Mouse (Mus musculus) myocyte (in vitro differentiated cells): ENCODE results near the gene Dkc1. TPM values are rescaled to one million over a fixed set of nuclear protein-coding genes. Genes with fewer than 3 reads are reported as not detected.

Experiments
- H3K27me3 ChIP-seq: one replicate; pipeline ENCODE4 v1.6.1; 2011; ENCODE audit not compliant: control insufficient read depth, insufficient read depth, insufficient read length
- H3K36me3 ChIP-seq: one replicate; pipeline ENCODE4 v1.6.1; 2011; ENCODE audit not compliant: control insufficient read depth, insufficient read depth
- H3K4me2 ChIP-seq: one replicate; pipeline ENCODE4 v1.6.1; 2011; ENCODE audit warnings: low read depth, control low read depth
- H3K4me3 ChIP-seq: one replicate; pipeline ENCODE4 v1.5.1; 2011; ENCODE audit warnings: mild to moderate bottlenecking, control low read depth, moderate library complexity
- H3K79me2 ChIP-seq: one replicate; pipeline ENCODE4 v1.6.1; 2011; ENCODE audit not compliant: control insufficient read depth, insufficient read depth
- H3ac ChIP-seq: one replicate; pipeline ENCODE4 v1.6.1; 2011; ENCODE audit not compliant: control insufficient read depth, insufficient read length
- CEBPB ChIP-seq: IDR thresholded peaks from 2 replicates; pipeline ENCODE4 v1.6.1; 2011; ENCODE audit warnings: mild to moderate bottlenecking, moderate library complexity; ENCODE audit not compliant: poor library complexity, insufficient read depth, severe bottlenecking
- E2F4 ChIP-seq: IDR thresholded peaks from one replicate; pipeline ENCODE4 v1.6.1; 2011; ENCODE audit warnings: mild to moderate bottlenecking, control low read depth, moderate library complexity; ENCODE audit not compliant: insufficient read depth
- MAX ChIP-seq: IDR thresholded peaks from one replicate; pipeline ENCODE4 v1.6.1; 2011; ENCODE audit warnings: low read depth, mild to moderate bottlenecking, control low read depth
- MYOD1 ChIP-seq, 3 experiments: IDR thresholded peaks; one replicate each; pipeline ENCODE4 v1.6.1; 2011; ENCODE audit warnings: control low read depth in 2 of 3, low read depth in 2 of 3, mild to moderate bottlenecking in 2 of 3, moderate library complexity in 1 of 3; ENCODE audit not compliant: insufficient read length in 2 of 3, control insufficient read depth in 1 of 3
- MYOG ChIP-seq, 3 experiments: IDR thresholded peaks; one replicate each; pipeline ENCODE4 v1.6.1; 2011; ENCODE audit warnings: control low read depth in 2 of 3, low read depth in 2 of 3, mild to moderate bottlenecking in 2 of 3; ENCODE audit not compliant: insufficient read length in 2 of 3, control insufficient read depth in 1 of 3, insufficient read depth in 1 of 3
- POLR2A ChIP-seq: IDR thresholded peaks from one replicate; pipeline ENCODE4 v1.6.1; 2011; ENCODE audit warnings: low read depth, mild to moderate bottlenecking, control low read depth, moderate library complexity; ENCODE audit not compliant: insufficient read length
- POLR2AphosphoS2 ChIP-seq: IDR thresholded peaks from one replicate; pipeline ENCODE4 v1.6.1; 2011; ENCODE audit warnings: low read depth, control low read depth; ENCODE audit not compliant: insufficient read length
- REST ChIP-seq: IDR thresholded peaks from one replicate; pipeline ENCODE4 v1.6.1; 2011; ENCODE audit warnings: mild to moderate bottlenecking, control low read depth, moderate library complexity; ENCODE audit not compliant: insufficient read depth, insufficient read length
- SRF ChIP-seq: IDR thresholded peaks from one replicate; pipeline ENCODE4 v1.6.1; 2011; ENCODE audit warnings: low read depth; ENCODE audit not compliant: control insufficient read depth, insufficient read length
- TCF12 ChIP-seq: IDR thresholded peaks from one replicate; pipeline ENCODE4 v1.6.1; 2011; ENCODE audit warnings: mild to moderate bottlenecking, control low read depth; ENCODE audit not compliant: poor library complexity, insufficient read depth, severe bottlenecking
- TCF3 ChIP-seq: IDR thresholded peaks from one replicate; pipeline ENCODE4 v1.6.1; 2011; ENCODE audit warnings: low read depth, control low read depth; ENCODE audit not compliant: insufficient read length
- USF1 ChIP-seq: IDR thresholded peaks from one replicate; pipeline ENCODE4 v1.6.1; 2011; ENCODE audit warnings: low read depth, mild to moderate bottlenecking, control low read depth, moderate library complexity
- polyA plus RNA-seq: library from polyadenylated mRNA; unstranded; fragments of >200 nt; fragmentation: generic; extraction: Trizol; gene quantifications from one replicate; pipeline ENCODE4 v1.2.1, GENCODE M21; 2012; ENCODE audit warnings: missing spikeins

Gene Dkc1
- polyA plus RNA-seq, 1 experiment: 16.9 TPM

GRCm38 (mm10) chrX:75082351-75082750 is 13.3 kb upstream of the Dkc1 start:
- TF ChIP-seq E2F4: no peak
- TF ChIP-seq TCF3: no peak
- no peak for TF ChIP-seq REST
- no peak for TF ChIP-seq SRF
- no peaks in the 10 kb centered on the region for H3K79me2 ChIP-seq
- H3K36me3 ChIP-seq: no peaks in the 10 kb centered on the region
- no peak overlapping the region for H3ac ChIP-seq
- no peak overlapping the region for H3K4me2 ChIP-seq
- no peaks in the 10 kb centered on the region for H3K27me3 ChIP-seq
- no peak overlapping the region for H3K4me3 ChIP-seq

GRCm38 (mm10) chrX:75083982-75084773 is 11.5 kb upstream of the Dkc1 start:
- peak overlapping the region; percentile 59 for H3K4me2 ChIP-seq
- H3K27me3 ChIP-seq: no peaks in the 10 kb centered on the region
- H3ac ChIP-seq: no peak overlapping the region
- no peak overlapping the region for H3K4me3 ChIP-seq
- TF ChIP-seq MYOG (IDR thresholded peaks at IDR 0.05; ENCODE audit: control insufficient read depth in 1 of 3, insufficient read depth in 1 of 3, insufficient read length in 2 of 3, low read depth in 2 of 3) (no peak), TCF3 (no peak), MAX (no peak), E2F4 (no peak), USF1 (no peak), POLR2A (no peak), CEBPB (no peak), POLR2AphosphoS2 (no peak), TCF12 (no peak), REST (no peak), SRF (no peak), MYOD1 (IDR thresholded peaks at IDR 0.05; ENCODE audit: control insufficient read depth in 1 of 3, insufficient read length in 2 of 3, low read depth in 2 of 3) (no peak)
- H3K79me2 ChIP-seq: no peaks in the 10 kb centered on the region
- no peaks in the 10 kb centered on the region for H3K36me3 ChIP-seq

- no peaks in the 10 kb centered on the region for H3K27me3 ChIP-seq
- H3ac ChIP-seq: no peak within 1 kb of the TSS
- peak within 1 kb of the TSS; percentile 59 for H3K4me2 ChIP-seq
- no peak within 1 kb of the TSS for H3K4me3 ChIP-seq
- TF ChIP-seq REST (no peak), TCF3 (no peak), POLR2A (no peak), MYOD1 (IDR thresholded peaks at IDR 0.05; ENCODE audit: control insufficient read depth in 1 of 3, insufficient read length in 2 of 3, low read depth in 2 of 3) (no peak), MAX (no peak), CEBPB (no peak), MYOG (IDR thresholded peaks at IDR 0.05; ENCODE audit: control insufficient read depth in 1 of 3, insufficient read depth in 1 of 3, insufficient read length in 2 of 3, low read depth in 2 of 3) (no peak), TCF12 (no peak), SRF (no peak), POLR2AphosphoS2 (no peak), E2F4 (no peak)
- no peaks in the 10 kb centered on the region for H3K79me2 ChIP-seq
- H3K36me3 ChIP-seq: no peaks in the 10 kb centered on the region
Measured at GRCm38 (mm10) chrX:75084774-75085508, 10.7 kb upstream of the Dkc1 start, which contains the start of gene Gab3. TSS of gene Gab3 (minus strand) at chrX:75085458.

GRCm38 (mm10) chrX:75085654-75086053 is 10.0 kb upstream of the Dkc1 start:
- Histone ChIP-seq H3ac (no peak overlapping the region), H3K27me3 (no peaks in the 10 kb centered on the region)

More at GRCm38 (mm10) chrX:75085654-75086053, 10.0 kb upstream of the Dkc1 start:
- no peaks in the 10 kb centered on the region for H3K36me3 ChIP-seq
- H3K4me3 ChIP-seq: no peak overlapping the region
- no peak for TF ChIP-seq POLR2AphosphoS2
- TF ChIP-seq USF1: no peak
- no peak for TF ChIP-seq MAX
- no peak for TF ChIP-seq CEBPB
- TF ChIP-seq TCF3: no peak
- TF ChIP-seq POLR2A: no peak
- no peak for TF ChIP-seq TCF12
- TF ChIP-seq SRF: no peak
- no peak for TF ChIP-seq MYOD1 (IDR thresholded peaks at IDR 0.05; ENCODE audit: control insufficient read depth in 1 of 3, insufficient read length in 2 of 3, low read depth in 2 of 3)
- TF ChIP-seq REST: no peak
- no peak for TF ChIP-seq MYOG (IDR thresholded peaks at IDR 0.05; ENCODE audit: control insufficient read depth in 1 of 3, insufficient read depth in 1 of 3, insufficient read length in 2 of 3, low read depth in 2 of 3)
- TF ChIP-seq E2F4: no peak
- H3K79me2 ChIP-seq: no peaks in the 10 kb centered on the region
- H3K4me2 ChIP-seq: no peak overlapping the region
